Mouse (Mus musculus): ENCODE results near the gene Gm44511.
"Not testable (repeated sequence)": the region's sequence is repeated elsewhere in the genome, so short reads cannot be mapped to it uniquely, and the experiment has no call there.

The Gm44511 gene

GRCm38 (mm10) chr6:128759221-128759950, 66.7 kb downstream of the Gm44511 start:
- no peak for DNase-seq

- DNase-seq: not testable (repeated sequence)
Measured at GRCm38 (mm10) chr6:128755402-128755763, 70.7 kb downstream of the Gm44511 start.

GRCm38 (mm10) chr6:128754748-128755401, 71.2 kb downstream of the Gm44511 start:
- not testable (repeated sequence) for DNase-seq

- not testable (repeated sequence) for DNase-seq
Measured at GRCm38 (mm10) chr6:128754265-128754664, 71.8 kb downstream of the Gm44511 start.

GRCm38 (mm10) chr6:128753610-128754224, 72.4 kb downstream of the Gm44511 start:
- peak; percentile 53 to 68 for DNase-seq

- not testable (repeated sequence) for DNase-seq
Measured at GRCm38 (mm10) chr6:128747006-128747405, 79.1 kb downstream of the Gm44511 start.

GRCm38 (mm10) chr6:128737445-128737844, 88.7 kb downstream of the Gm44511 start:
- no peak for DNase-seq

- DNase-seq: peak in 1 of 2 experiments; percentile 58
Measured at GRCm38 (mm10) chr6:128736100-128736499, 90.0 kb downstream of the Gm44511 start.

GRCm38 (mm10) chr6:128734896-128735295, 91.2 kb downstream of the Gm44511 start:
- no peak for DNase-seq

GRCm38 (mm10) chr6:128733908-128734679, 92.0 kb downstream of the Gm44511 start:
- peak; percentile 15 to 18 for DNase-seq

- no peak for DNase-seq
Measured at GRCm38 (mm10) chr6:128732032-128732431, 94.1 kb downstream of the Gm44511 start.
